Mouse (Mus musculus) inflammation-experienced regulatory T-cells, adult 6 months (primary cell): ENCODE data around the gene Zfp983. TPM values are rescaled to one million over a fixed set of nuclear protein-coding genes. Genes with fewer than 3 reads are reported as not detected.
"Not testable (repeated sequence)": the region's sequence is repeated elsewhere in the genome, so short reads cannot be mapped to it uniquely, and the experiment has no call there.

ENCODE experiments used
- ATAC-seq: one replicate; pipeline ENCODE4 v1.8.0; 2017
- polyA plus RNA-seq, 3 experiments: library from polyadenylated mRNA; unstranded; fragments of 100-300 nt; shearing (Covaris generic); gene quantifications; one replicate each; pipeline ENCODE4 v1.2.1; 2017

Zfp983 gene
- 10 to 100 TPM; 11.0 to 20.7 (median 14.3) TPM for polyA plus RNA-seq

DNA sequence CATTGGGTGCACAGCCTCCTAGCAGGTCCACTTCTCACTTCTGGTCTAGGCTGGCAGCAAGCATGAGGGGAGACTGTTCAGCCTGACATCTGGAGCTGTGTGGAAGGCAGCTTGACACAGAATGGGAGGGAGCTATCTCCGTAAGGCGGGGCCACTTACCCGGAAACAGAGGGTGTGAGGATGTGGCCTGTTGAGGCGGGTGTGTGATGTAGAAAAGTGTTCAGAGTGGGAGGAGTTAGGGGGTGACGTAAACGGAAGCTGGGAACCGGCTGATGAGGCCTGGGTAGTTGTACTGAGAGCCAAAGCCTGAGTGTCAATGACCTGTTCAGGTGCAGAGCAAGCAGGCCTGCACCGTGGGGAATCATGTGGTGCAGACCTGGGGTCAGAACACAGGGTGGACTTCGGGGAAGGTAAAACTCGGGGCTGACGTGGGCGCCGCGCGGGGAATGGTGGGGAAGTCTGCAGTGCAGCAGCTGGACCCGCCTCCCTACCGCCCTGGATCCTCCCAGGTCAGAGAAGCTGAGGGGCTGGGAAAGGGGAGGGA is at the start of gene Zfp983:
TSS of gene Zfp983 (plus strand) at position 261 of the 544 bp plus-strand sequence.
- ATAC-seq: peak; percentile 97

DNA sequence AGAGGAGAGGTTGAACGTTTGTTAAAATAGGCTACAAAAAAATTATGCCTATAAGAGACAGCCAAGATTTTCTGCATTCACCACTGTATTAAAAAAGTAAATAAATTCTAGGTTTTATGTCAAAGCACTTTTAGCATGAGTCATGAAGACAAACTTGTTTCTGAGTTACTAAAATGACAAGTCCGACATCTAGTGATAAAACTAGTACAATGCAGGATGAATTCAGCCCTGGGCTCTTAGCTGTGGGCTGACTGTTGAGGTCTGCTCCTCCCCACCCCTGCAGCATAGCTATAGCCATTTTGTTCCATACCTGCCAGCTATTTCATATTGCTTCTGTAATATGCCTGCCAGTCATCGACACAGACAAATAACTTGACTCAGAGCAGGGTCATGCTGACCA is 34.1 kb upstream of the Zfp983 start:
- ATAC-seq: no peak

DNA sequence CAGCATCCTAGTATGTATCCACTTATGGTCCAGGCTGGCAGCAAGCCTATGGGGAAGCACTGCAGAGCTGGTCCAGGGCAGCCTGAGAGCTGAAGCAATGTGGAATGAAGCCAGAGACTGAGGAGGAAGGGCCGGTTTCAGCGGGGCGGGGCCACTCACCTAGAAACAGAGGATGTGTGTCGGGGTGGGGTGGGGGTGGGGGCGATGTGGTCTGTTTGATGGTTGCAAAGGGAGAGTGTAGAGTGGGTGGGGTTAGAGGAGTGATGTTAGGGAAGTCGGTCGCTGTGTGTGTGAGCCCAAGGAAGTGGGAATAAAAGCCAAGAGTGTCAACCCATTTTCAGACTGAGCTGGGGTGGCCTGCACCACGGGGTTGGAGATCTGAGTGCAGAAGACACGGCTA is 33.1 kb upstream of the Zfp983 start:
- no peak for ATAC-seq

DNA sequence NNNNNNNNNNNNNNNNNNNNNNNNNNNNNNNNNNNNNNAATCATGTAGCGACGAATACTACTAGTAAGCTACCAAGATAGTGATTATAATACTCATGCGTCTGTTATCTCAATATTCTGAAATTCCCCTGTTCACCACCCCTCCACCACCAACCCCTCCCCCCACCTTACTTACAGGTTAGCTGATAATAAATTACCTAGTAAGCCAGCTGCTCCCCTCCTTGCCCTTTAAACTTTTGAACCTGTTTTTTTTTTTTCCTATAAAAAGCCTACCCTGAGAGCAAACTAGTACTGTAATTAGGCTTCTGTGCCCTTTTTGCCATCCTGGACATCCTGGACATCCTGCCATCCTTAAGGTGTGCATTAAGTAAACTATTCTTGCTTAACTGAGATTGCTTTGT is 26.8 kb upstream of the Zfp983 start:
- no peak for ATAC-seq

DNA sequence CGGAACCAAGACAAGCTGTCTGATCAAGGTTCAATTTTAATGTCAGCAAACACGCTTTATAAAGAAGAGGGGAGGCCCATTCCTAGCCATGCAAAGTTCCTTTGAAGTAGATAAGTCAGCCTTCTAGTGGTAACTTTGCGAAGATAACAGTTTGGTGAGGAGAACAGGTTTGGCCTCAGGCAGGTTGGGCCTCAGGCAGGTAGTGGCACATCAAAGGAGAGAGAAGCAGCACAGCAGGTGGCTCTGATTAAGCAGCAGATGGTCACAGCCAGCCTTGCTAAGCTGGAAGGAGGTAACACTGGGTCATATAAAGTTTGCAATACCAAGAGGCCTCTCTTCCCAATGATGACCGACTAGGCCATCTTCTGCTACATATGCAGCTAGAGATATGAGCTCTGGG is 14.7 kb upstream of the Zfp983 start:
- not testable (repeated sequence) for ATAC-seq

DNA sequence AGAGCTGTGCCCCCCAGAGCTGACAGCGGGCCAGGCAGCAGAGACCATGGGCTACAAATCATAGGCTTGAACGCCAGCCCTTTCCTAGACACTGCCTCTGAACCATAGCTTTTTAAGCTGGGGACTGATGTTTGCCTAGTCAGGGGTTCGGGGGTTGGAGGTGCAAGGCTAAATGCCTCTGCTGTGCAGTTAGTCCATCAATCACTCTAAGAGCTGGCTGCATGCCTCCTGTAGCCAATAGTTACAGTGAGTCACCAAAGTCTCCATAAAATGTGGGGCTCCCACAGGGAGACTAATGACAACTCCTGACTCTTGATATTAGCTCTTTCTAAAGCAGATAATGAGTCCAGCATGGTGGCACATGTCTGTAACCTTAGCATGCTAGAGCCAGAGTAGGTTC is 1.6 kb upstream of the Zfp983 start:
- no peak for ATAC-seq

DNA sequence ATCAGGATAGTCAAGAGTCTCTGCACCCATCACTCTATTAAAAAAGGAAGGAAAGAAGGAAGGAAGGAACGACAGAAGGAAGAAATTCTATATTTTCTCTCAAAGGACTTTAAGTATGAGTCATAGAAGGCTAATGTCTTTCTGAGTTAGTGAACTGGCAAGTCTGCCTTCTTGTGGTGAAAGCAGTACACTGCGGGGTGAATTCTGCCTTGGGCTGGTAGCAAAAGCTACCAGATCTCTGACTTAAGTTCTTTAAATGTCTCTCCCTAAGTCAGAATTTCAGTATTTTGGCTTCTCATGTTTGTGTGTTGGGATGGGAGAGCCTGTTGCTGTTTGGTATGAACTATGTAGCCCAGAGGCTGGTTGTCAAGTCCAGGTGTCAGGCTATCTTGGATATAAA is 488 bp upstream of the Zfp983 start:
- ATAC-seq: peak; percentile 71

DNA sequence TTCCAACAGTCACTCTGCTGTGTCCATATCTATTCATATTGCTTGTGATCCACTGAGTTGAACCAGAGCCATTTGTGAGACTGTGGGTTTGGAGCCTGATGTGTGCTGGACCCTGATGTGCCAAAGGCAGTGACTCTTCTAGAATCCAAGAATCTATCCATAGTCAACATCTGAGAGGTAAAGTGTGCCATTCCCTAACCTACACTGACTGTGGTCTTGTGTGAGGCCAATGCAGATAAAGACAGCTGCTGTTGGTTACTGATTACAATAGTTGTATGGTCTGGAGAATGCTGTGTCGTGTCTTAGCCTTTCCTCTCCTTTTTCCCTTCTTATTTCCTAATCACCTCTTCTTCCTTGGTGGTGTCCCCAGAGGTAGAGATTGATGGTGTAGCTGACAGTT is 28.4 kb downstream of the Zfp983 start:
- not testable (repeated sequence) for ATAC-seq

DNA sequence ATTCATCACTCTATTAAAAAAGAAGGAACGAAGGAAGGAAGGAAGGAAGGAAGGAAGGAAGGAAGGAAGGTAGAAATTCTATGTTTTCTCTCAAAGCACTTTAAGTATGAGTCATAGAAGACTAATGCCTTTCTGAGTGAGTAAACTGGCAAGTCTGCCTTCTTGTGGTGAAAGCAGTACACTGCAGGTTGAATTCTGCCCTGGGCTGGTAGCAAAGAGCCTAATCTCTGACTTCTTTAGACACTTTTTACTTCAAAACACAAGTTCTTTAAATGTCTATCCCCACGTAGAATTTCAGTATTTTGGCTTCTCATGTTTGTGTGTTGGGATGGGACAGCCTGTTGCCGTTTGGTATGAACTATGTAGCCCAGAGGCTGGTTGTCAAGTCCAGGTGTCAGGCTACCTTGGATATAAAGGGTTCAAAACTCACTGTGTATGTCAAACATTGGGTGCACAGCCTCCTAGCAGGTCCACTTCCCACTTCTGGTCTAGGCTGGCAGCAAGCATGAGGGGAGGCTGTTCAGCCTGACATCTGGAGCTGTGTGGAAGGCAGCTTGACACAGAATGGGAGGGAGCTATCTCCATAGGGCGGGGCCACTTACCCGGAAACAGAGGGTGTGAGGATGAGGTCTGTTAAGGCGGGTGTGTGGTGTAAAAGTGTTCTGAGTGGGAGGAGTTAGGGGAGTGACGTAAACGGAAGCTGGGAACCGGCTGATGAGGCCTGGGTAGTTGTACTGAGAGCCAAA is 29.0 kb downstream of the Zfp983 start:
- ATAC-seq: peak; percentile 98

DNA sequence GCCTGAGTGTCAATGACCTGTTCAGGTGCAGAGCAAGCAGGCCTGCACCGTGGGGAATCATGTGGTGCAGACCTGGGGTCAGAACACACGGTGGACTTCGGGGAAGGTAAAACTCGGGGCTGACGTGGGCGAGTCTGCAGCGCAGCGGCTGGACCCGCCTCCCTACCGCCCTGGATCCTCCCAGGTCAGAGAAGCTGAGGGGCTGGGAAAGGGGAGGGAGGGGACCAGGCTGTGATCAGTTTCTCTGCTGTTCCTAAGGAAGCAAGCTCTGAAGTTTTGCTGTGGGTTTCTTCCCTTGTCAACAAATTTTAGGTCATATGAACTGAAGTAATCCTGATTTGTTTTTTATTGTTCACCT is 29.6 kb downstream of the Zfp983 start:
- ATAC-seq: not testable (repeated sequence)

DNA sequence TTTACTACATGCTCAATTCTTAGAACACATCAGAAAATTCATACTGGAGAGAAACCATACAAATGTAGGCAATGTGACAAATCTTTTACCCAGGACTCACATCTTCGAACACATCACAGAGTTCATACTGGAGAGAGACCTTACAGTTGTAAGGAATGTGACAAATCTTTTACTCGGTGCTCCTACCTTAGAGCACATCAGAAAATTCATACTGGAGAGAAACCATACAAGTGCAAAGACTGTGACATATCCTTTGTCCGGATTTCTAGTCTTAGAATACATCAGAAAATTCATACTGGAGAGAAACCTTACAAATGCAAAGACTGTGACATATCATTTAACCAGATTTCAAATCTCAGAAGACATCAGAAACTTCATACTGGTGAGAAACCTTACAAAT is 41.1 kb downstream of the Zfp983 start, which contains the start of gene Gm10226:
TSS of gene Gm10226 (plus strand) at position 301 of the 400 bp plus-strand sequence.
- ATAC-seq: no peak

DNA sequence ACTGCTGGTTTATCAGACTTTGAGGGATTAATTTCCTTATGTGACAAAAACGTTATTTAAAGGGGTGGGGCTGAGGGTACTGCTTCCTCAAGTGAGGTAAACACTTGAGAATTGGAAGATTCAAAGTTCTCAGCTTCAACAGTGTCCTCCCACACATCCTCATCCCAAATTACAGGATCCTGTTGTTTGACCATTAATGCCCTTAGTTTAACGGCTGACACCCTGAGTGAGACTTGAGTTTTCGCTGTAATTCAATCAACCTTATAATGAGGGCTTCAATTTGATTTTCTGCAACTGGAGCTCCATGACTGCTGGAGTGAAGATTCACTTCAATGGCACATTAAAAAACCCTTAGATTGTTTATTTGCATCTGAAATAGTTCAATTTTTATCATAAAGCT is 42.9 kb downstream of the Zfp983 start:
- no peak for ATAC-seq

DNA sequence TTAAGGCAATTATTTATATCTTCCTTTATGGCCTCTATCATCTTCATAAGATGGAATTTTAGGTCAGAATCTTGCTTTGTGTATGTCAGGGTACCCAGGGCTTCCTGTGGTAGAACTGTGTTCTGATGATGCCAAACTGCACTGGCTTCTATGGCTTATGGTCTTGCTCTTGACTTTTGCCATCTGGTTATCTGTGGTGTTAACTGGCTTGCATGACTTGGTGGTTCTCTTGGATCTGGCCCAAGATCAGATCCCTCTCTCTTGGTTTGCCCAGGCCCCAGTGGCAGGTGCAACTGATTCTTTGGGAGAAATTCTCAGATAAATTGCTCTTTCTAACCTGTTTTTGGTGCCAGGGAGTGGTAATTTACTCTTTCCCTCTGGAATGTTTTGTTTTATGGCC is 45.6 kb downstream of the Zfp983 start:
- ATAC-seq: no peak

DNA sequence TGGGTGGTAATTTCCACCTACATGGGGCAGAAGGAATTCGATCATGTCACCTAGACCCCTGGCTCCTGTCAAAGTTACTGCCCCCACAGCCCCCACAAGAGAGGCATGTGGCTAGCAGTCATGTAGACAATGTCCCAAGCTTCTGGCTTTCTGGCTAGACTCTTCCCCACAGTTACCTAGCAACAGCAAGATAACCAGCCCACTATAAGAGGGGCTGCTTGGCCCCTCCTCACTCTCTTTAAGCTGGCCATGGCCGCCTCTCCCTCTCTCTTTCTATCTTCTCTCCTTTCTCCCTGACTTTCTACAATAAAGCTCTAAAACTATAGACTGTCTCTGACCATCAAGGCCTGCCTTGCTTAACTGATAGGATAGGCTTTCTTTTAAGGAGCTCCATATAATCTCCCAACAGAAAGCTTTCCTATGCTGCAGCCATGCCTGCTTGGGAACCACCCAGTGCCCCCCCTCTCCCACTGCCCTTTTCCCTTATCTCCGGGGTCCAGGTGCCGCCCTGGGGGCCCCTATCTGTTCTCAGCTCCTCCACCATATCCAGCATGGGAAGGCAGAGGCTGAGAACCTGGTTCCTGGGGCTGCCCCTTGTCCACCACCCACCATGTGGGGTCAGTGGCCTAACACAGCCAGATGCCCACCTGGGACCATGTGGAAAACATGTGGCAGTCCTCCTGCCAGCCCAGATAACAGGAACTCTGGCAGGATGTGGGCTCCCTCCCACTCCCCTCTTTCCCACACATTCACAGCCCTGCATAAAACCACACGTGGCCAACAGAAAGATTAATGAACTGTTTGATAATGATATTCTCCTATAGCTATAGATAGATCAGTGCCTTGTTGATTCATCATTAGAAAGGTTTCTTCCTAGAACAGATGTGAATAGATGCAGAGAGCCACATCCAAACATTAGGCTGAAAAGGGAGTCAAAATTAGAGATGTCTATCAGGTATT is 52.1 kb downstream of the Zfp983 start:
- no peak for ATAC-seq

DNA sequence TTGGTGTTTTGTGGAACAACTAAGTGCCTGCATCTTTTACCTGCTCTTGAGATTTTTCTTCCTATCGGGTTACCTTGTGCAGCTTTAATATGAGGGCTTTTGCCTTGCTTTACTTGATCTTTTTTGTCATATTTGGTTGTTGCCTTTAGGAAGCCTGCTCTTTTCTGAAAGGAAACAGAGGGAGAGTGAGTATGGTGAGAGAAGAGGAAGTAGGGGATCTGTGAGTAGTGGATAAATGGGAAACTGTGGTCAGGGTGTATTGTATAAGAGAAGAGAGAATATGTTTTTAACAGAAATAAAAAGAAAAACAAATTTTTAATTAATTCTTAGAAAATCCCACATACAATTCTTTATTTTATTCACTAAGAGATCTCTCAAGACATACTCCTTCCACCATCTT is 53.0 kb downstream of the Zfp983 start:
- no peak for ATAC-seq

DNA sequence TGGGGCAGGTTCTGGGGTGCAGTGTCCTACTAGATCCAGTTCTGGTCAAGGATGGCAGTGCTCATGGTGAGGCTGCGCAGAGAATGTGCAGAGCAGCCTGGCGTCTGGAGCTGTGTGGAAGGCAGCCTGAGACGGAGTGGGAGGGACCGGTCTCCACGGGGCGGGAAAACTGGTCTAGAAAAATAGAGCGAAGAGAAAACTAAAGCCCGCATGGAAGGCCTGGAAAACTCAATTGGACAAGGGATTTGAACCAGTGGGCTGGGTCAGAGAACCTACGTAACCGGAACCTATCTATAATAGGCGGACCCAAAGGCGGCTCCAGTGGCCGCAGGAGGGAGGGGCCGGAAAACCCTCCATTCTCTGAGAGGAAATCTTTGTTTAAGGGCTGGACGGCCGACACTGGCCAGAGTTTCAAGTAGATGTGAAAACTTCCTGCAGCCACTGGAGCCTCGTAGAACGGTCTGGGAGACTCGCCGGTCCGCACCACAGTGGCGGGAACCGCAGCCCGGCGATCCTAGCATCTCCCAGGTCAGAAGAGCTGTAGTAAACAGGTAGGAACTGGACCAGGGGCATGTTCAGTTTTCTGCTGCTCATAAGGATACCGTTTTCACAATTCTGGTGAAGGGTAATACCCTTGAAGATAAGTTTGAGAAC is 57.0 kb downstream of the Zfp983 start, which contains the start of gene Zfp760:
TSS of gene Zfp760 (plus strand) at position 399 of the 654 bp plus-strand sequence.
- ATAC-seq: peak; percentile 89

DNA sequence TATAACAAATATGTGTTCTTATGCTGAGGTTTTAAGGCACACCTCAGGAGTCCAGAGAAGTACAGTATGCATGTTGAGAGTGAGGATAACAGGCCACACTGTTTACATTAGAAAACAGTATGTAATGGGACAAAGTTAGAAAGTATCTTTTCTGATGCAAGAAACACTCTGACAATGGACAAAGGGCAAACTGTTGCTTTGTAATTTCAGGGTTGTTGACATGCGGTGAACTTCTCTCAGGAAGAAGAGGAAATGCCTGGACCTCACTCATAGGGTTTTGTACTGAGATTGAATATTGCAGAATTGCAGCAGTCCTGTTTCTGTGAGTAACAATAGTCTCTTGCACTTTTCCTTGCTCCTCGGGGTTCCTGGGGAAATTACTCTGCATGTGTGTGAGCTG is 58.0 kb downstream of the Zfp983 start:
- no peak for ATAC-seq

Other genes starting within 250 kb of the Zfp983 start
- 10 to 100 TPM in 2 of 3 experiments, 1 to 10 TPM in 1; 9.0 to 19.1 (median 12.5) TPM for gene Zfp54, start 227.4 kb upstream of the Zfp983 start, polyA plus RNA-seq
- 10 to 100 TPM; 29.4 to 41.9 (median 36.2) TPM for gene Zfp51, start 200.2 kb upstream of the Zfp983 start, polyA plus RNA-seq
- gene Zfp53, start 161.6 kb upstream of the Zfp983 start, polyA plus RNA-seq: 10 to 100 TPM; 32.9 to 41.1 (median 34.1) TPM
- 10 to 100 TPM; 16.1 to 26.4 (median 19.2) TPM for gene Zfp52, start 115.1 kb upstream of the Zfp983 start, polyA plus RNA-seq
- gene Zfp948, start 83.6 kb upstream of the Zfp983 start, polyA plus RNA-seq: 1 to 10 TPM; 2.7 to 8.8 (median 4.9) TPM
- gene Gm10226, start 41.2 kb downstream of the Zfp983 start, polyA plus RNA-seq: 10 to 100 TPM; 16.0 to 19.8 (median 16.1) TPM
- 1 to 10 TPM; 7.5 to 10.0 (median 9.6) TPM for gene Zfp760, start 57.1 kb downstream of the Zfp983 start, polyA plus RNA-seq
- under 1 TPM; 0.12 to 0.86 (median 0.44) TPM for gene Zfp229, start 80.2 kb downstream of the Zfp983 start, polyA plus RNA-seq
- under 1 TPM; 0.17 to 0.84 (median 0.70) TPM for gene Zfp820, start 195.1 kb downstream of the Zfp983 start, polyA plus RNA-seq